Mouse (Mus musculus): ENCODE measurements at regions not wholly inside any gene's neighbourhood (a gene's known extent, or its start where the extent isn't known, plus 50 kb on each side); places are given as distances from the start of the nearest gene placed in this dataset.

GRCm38 (mm10) chr7:134436917-134437316, 51.5 kb upstream of the D7Ertd443e start:
- no peak for DNase-seq (ENCODE audit: low spot score in 2 of 2)

GRCm38 (mm10) chr7:134439281-134439680, 53.8 kb upstream of the D7Ertd443e start:
- no peak for DNase-seq (ENCODE audit: low spot score in 2 of 2)

DNA sequence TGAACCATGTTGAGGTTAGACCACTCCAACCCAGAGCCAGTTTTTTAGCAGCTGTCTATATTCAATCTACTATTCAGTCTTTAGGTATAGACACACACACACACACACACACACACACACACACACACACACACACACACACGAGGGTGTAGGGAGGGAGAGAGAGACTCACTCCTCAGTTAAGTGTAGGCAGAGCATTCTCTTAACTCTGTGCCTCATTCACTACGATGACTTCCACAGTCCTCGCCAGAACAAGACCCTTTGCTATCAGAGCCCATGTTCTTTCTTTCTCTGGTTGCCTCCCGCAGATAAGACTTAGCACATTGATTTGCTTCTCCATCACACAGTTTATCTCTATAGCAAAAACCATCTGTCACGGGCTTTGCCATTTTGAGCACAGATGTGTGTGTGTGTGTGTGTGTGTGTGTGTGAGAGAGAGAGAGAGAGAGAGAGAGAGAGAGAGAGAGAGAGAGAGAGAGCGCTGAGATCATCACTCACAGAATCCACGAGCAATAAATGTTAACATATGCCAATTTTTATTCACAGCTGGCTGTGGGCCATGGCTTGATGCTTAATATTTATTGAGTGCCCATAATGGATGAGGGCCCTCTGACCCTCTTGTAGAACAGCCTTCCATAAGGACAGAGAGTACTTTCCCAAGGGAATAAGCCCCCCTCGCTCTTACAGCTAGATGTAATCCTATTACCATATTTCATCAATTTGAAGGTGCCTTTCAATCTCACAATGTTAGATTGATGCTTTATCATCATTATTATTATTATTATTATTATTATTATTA, 59.7 kb upstream of the D7Ertd443e start:
- DNase-seq (ENCODE audit: low spot score in 2 of 2), result no peak

- no peak for DNase-seq (ENCODE audit: low spot score in 2 of 2)
These were observed 62.3 kb upstream of the D7Ertd443e start for GRCm38 (mm10) chr7:134447648-134448202.

DNA sequence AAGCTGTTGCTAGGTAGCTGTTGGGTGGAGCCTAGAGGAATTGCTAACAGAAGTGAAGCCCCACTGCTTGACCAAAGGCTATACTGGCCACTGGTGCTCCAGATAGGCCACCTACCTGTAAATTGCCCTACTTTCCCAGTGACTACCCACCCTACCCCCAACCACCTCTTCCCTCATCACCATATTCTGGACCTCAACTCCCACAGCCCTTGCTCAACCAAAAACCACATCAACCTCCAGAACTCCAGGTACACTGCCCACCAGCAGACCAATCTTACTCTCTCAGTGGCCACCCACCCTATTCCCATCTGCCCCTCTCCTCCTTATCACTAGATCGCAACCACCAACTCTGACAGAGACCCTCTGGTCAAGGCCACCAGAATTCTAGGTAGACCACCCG, 63.4 kb upstream of the D7Ertd443e start:
- no peak for DNase-seq (ENCODE audit: low spot score in 2 of 2)

- no peak for DNase-seq (ENCODE audit: low spot score in 2 of 2)
These were observed 77.2 kb upstream of the D7Ertd443e start for GRCm38 (mm10) chr7:134462677-134463076.

GRCm38 (mm10) chr7:134463380-134463779, 77.9 kb upstream of the D7Ertd443e start:
- no peak for DNase-seq (ENCODE audit: low spot score in 2 of 2)

DNA sequence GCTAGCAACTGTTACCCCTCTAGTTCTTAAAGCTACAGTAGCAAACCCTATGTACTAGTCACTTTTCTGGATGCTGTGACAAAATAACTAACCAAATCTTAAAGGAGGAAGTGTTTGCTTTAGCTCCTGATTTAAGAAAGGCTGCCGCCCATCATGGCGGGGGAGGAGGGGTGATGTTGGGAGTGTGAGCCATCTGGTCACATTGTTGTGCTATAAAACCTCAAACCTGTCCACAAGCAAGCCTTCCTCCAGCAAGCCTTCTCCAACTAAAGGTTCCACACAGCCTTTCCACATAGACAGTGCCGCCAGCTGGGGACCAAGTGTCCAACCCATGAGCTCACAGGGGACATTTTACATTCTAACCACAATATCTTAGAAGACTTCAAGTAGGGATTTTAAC, 81.8 kb upstream of the D7Ertd443e start:
- DNase-seq (ENCODE audit: low spot score in 2 of 2), result no peak

- DNase-seq (ENCODE audit: low spot score in 2 of 2), result no peak
These were observed 85.8 kb upstream of the D7Ertd443e start for GRCm38 (mm10) chr7:134471286-134471685.

- no peak for DNase-seq (ENCODE audit: low spot score in 2 of 2)
These were observed 105.9 kb upstream of the D7Ertd443e start for GRCm38 (mm10) chr7:134491326-134491725.

DNA sequence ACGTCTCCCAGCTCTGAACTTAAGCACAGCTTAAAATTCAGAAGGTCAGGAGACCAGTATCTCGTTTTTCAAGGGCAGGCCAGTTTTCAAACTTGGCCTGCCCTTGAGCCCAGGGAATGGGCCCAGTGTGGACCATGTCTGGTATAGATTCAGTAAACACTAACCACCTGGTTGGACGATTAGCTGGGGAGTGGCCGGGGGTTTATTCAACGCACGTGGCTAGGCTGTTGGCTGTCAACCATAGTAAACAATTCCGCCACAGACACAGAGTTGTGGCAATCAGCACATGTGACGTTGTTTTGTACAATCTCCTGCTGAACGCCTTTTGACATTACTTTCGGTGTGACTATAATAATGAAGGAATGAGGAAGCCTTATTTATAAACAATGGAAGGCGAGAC, 111.8 kb upstream of the D7Ertd443e start:
- no peak for DNase-seq (ENCODE audit: low spot score in 2 of 2)

GRCm38 (mm10) chr7:134497870-134498269, 112.4 kb upstream of the D7Ertd443e start:
- no peak for DNase-seq (ENCODE audit: low spot score in 2 of 2)

GRCm38 (mm10) chr7:134498716-134499115, 113.3 kb upstream of the D7Ertd443e start:
- no peak for DNase-seq (ENCODE audit: low spot score in 2 of 2)

DNA sequence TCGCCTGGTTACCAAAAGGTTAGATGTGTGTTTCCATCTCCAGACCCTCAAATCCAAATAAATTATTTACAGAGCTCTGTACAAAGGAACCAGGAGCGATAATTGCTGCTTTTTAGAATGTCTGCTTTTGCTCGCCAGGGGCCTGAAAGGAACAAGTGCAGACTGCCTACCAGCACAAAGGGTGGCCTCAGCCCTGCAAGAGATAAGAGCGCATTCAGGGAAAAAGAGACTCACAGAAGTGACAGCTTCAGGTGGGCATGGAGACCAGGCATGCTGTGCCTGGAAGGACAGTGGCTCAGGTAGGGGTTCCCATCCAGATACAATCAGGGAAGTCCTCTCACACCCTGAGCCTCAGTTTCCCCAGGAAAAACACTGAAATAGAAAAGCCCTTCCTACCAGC, 114.0 kb upstream of the D7Ertd443e start:
- DNase-seq (ENCODE audit: low spot score in 2 of 2), result no peak

- no peak for DNase-seq (ENCODE audit: low spot score in 2 of 2)
These were observed 114.7 kb upstream of the D7Ertd443e start for GRCm38 (mm10) chr7:134500210-134500609.

- DNase-seq (ENCODE audit: low spot score in 2 of 2), result no peak
These were observed 115.6 kb upstream of the D7Ertd443e start for GRCm38 (mm10) chr7:134501079-134501478.

GRCm38 (mm10) chr7:134510333-134510928, 125.0 kb upstream of the D7Ertd443e start:
- DNase-seq (ENCODE audit: low spot score in 2 of 2), result no peak

GRCm38 (mm10) chr7:134519372-134519975, 134.0 kb upstream of the D7Ertd443e start:
- no peak for DNase-seq (ENCODE audit: low spot score in 2 of 2)

DNA sequence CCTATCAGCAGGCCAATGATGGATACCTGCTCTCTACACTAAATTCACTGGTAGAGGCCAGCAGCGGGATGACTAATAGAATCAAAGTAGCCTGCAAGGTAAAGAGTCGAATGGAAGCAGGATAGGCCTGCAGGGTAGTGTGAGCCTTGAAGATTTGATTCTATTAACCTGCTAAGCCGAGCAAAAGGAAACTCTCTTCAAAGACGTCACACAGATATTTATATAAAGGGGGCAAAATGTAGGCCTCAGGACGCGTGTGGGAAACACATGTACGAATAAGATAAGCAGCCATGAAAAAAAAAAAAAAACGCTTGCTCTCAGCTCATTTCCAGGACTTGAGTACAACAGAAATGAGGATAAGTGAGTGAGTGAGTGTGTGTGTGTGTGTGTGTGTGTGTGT, 138.4 kb upstream of the D7Ertd443e start:
- no peak for DNase-seq (ENCODE audit: low spot score in 2 of 2)

DNA sequence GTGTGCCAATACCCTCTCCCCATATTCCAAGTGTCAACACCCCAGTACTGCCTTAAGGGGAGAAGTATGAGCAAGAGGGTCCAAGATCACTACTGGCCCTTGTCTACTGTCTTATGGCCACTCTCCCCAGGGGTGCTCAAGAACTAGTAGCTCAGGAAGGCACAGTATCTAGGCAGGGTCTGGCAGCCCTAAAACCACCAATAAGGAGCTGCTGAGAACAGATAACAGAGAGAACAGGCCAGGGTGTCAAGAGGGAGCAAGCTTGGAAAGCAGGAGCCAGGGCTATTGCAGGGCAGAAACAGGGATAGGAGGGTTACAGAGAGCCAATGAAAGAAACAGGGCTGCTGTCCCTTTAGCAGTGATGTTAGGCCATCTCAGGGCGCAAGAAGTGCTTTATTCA, 139.6 kb upstream of the D7Ertd443e start:
- no peak for DNase-seq (ENCODE audit: low spot score in 2 of 2)

DNA sequence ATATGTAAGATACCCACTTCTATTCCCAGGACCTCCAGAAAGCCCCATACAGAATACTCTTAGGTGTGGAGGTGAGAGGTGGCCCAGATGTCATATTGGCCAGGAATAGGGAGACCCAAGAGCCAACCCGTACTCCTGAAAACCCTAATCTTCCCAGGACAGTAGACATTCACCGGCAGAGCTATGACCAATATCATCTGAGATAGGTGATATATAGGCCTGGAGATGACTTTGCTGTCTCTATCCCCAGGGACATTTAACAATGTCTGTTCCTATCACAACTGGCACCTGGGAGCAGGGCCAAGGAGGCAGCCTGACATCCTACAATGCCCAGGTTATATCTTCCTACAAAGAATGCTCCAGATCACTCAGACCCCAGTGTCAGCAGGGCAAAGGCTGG, 140.0 kb upstream of the D7Ertd443e start:
- DNase-seq (ENCODE audit: low spot score in 2 of 2), result no peak

DNA sequence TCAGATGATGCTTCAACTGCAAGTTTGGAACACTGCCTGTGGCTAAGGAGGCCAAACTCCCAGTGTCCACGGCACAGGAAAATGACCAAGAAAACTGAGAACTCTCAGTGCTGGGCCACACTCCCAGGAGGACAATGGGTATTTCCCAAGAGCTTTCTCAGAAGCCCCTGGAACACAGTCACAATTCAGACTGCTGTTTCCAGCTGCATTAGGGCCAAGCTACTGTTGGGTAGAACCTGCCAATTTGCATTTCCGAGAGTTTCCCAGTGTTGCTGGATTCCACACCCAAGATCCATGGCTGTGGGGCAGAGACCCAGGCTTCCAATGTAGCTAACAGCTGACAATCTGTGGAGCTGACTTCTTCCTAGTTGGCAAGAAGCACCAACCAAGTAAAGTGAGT, 141.9 kb upstream of the D7Ertd443e start:
- DNase-seq (ENCODE audit: low spot score in 2 of 2), result no peak
